Mouse (Mus musculus): ENCODE measurements around the gene Nkpd1.

DNA sequence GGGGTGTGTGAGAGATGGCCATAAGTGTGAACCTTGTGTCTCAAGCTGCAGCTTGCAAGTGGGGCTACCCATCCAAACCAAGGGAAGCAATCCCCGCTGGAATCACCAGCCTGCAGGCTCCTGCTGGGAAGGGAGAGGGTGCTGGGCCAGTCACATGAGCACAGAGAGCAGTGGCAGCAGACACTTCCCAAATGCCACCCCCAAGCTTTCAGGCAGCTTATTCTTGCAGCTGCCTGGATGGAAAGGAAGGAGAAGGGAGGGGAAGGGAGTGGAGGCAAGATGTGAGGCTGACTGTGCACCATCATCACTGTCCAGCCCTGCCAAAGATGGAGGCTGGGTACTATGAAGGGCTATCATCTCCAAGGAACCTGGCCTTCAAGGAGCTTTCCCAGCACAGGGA, 36.5 kb downstream of the Nkpd1 start:
- TF ChIP-seq CTCF (IDR thresholded peaks at IDR 0.05; ENCODE audit: low read depth) = no peak
- TF ChIP-seq EP300 (IDR thresholded peaks at IDR 0.05; ENCODE audit: low read depth) = no peak

Data from liver, embryonic 14.5 days (tissue).